ENCODE assay signal across 1 mouse cellular context in the genomic region with DNA sequence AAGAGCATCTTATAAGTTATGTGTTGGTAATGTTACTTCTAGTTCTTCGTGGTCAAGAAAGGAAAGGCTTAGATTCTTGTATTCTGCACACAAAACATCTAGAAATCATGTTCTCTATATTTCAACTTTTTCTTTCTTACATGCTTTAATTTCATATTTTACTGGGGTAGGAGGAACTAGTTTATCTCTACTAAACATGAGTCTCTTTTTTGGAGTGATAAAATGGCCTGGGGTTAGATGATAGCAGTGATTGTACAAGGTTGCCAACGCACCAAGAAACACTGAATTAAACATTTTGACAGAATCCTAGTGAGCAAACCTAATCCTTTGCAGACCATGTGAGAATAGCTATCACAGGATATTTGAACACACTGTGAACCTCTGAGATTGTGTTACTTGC.
TF ChIP-seq lines count a peak whose summit lies in the region.

No protein-coding gene starts in this region.

TF ChIP-seq in MEL, 35 proteins besides CTCF, POLR2A, EP300 and RAD21 (continued from another document):
- no peak for TF ChIP-seq USF2 (IDR thresholded peaks at IDR 0.05; ENCODE audit: borderline replicate concordance in 1 of 2, insufficient read depth in 1 of 2, low read depth in 1 of 2, low read length in 2 of 2)
- TF ChIP-seq CHD2 (IDR thresholded peaks at IDR 0.05; ENCODE audit: low read length), result no peak
- no peak for TF ChIP-seq MAFK (IDR thresholded peaks at IDR 0.05; ENCODE audit: borderline replicate concordance, low read depth, low read length)
- TF ChIP-seq ELF1 (IDR thresholded peaks at IDR 0.05; ENCODE audit: low read depth, low read length), result no peak
- TF ChIP-seq E2F4 (IDR thresholded peaks at IDR 0.05; ENCODE audit: borderline replicate concordance, low read depth, low read length), result no peak
- peak; percentile 59; the same call in 1 of the 2 replicates for TF ChIP-seq ETS1 (IDR thresholded peaks at IDR 0.05; ENCODE audit: low read depth, low read length)
- TF ChIP-seq NRF1 (IDR thresholded peaks at IDR 0.05; ENCODE audit: insufficient read depth, low read depth, low read length, poor library complexity, severe bottlenecking), result no peak
- TF ChIP-seq MXI1 (IDR thresholded peaks at IDR 0.05; ENCODE audit: low read depth, low read length), result no peak
- peak; percentile 92 for TF ChIP-seq GATA1 (IDR thresholded peaks at IDR 0.05; ENCODE audit: low read depth, low read length)
- no peak for TF ChIP-seq TBP (IDR thresholded peaks at IDR 0.05; ENCODE audit: low read depth, low read length)
- TF ChIP-seq MAX (IDR thresholded peaks at IDR 0.05; ENCODE audit: low read length), result no peak
- peak; percentile 98 for TF ChIP-seq RCOR1 (IDR thresholded peaks at IDR 0.05; ENCODE audit: low read depth, low read length)
- no peak for TF ChIP-seq NELFE (IDR thresholded peaks at IDR 0.05; ENCODE audit: low read depth, low read length)
- no peak for TF ChIP-seq CHD1 (IDR thresholded peaks at IDR 0.05; ENCODE audit: low read depth, low read length)
- TF ChIP-seq HCFC1 (IDR thresholded peaks at IDR 0.05; ENCODE audit: low read depth, low read length), result no peak
- peak; percentile 98 for TF ChIP-seq TCF12 (IDR thresholded peaks at IDR 0.05; ENCODE audit: low read depth, low read length)
- TF ChIP-seq MYC (IDR thresholded peaks at IDR 0.05; ENCODE audit: low read depth, low read length), result no peak
- no peak for TF ChIP-seq SMC3 (IDR thresholded peaks at IDR 0.05; ENCODE audit: low read depth, low read length)
- no peak for TF ChIP-seq GABPA (IDR thresholded peaks at IDR 0.05; ENCODE audit: low read depth, low read length)
